Mouse (Mus musculus) ovary, postnatal 14 days (tissue): ENCODE data around the gene Gm11985.

Source experiments
- DNase-seq: peaks from one replicate; pipeline ENCODE4 v3.0.0; 2022; ENCODE audit warnings: low spot score

The Gm11985 gene

DNA sequence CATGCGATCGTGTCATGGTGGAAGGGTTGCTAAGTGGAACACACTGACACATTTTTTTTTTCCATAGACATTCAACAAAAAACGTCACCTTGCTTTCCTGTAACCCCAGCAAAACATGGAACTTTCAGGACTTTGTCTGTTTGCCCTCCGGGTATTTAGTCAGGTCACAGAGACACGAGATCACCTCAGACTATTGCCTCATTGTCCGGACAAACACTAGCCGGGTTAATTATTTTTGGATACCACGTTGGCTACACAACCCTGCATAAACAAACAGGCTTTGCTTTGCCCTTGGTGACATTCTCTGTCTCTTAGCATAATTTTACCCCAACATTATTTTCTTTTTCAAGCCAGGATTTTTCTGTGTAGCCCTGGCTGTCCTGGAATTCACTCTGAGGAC lies 35.3 kb downstream of the Gm11985 start:
- no peak for DNase-seq

DNA sequence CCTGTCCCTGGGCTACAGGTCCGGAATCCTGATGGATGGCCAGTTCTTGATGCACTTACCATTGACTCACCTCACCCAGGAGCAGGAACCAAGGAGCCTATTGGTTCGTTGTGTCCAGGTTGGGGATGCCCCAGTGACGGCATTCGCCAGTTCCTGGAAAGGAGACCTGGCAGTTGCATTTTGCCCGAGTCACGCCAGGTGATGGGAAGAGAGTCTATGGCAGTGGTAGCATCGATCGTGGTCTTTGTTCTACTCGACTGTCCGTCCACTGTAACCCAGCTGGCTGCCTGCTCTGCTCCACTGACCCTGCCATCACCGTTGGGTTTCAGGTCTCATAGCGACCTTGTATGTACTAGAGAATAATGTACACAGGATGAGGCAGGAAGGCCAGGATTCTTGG lies 36.0 kb downstream of the Gm11985 start:
- no peak for DNase-seq

DNA sequence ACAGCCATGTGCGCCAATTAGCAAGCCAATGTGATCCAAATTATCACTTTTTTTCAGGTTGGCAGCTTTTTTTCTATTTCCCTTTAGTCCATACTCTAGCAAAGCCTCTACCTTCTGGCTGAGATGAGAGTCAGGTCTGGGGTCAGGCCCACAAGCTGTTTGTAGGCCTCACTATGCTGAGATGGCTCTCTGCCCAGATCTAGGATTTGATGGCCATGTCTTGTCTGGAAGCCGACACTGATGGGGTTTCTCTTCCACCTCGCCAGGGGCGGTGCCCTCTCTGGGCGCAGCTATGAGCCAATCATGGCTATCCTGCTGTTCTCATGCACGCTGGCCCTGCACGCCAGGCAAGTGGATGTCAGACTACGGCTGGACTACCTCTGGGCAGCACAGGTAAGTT lies 37.9 kb downstream of the Gm11985 start:
- DNase-seq: no peak

DNA sequence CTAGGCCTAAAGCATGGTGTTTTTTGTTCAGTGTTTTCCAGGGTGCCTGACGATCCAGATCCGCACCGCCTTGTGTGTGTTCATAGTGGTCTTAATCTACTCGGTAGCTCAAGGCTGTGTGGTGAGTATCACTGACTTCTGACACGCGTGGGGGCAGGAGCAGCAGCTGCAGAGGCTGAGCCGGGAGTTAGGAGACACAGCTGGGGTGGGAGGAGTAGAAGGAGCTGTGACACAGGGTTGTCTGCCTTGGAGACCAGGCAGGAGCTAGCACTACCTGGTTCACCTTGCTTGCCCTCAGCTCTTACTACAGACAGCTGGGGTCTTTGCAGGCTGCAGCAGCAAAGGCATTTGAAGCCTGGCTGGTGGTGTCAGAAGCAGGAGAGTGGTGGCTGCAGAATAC lies 38.9 kb downstream of the Gm11985 start:
- no peak for DNase-seq

DNA sequence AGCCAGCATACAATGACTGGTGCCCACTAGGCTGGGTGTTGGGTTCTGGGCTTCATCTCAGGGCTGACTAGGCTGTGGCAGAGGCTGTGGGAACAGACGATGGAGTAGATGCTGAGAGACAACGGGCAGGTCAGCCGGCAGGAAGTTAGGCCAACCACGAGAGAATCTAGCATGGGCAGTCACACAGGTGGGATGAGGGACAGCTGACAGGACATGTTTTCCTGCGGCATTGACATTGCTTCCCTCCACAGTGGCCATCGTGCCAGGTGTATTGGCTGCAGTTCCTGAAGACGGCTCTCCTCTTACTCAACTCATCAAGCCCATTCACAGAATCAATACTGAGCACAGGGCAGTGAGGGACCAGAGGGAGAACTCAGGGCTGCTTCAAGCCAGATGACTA lies 40.4 kb downstream of the Gm11985 start:
- DNase-seq: no peak

DNA sequence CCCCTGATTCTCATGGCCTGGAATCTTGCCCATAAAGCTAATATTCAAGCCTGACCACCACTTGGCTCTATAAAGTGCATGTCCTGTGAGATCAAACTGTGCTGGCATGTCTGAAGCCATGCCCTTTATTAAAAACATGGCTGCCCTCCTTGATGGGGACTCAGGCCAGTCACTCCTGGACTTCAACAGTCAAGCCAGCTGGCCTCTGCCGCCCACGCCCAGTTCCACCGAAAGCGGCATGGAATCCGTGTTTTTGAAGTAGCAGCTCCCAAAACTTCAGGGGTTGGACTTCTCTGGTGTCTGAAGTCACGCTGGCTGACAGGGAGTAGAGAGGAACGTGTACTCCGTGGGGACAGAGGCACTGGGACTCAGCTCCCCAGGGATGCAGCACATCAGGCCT lies 40.8 kb downstream of the Gm11985 start:
- no peak for DNase-seq

DNA sequence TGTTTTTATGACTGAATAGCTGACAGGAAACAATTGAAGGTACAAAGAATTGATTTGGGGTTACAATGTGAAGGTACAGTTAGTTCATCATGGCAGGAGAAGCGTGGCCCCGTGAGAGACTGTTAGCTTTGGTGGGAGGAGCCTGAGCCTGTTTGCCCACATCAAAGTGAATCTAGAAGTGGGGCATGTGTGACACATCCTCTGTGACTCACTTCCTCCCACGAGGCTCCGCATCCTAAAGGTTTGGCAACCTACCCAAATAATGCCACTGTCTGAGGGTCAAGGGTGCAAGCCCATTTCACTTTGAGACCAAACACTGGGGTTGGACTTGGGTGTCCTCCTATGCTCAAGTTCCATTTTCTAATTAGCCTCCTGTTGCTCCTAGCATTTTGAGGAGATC lies 43.1 kb downstream of the Gm11985 start:
- no peak for DNase-seq

DNA sequence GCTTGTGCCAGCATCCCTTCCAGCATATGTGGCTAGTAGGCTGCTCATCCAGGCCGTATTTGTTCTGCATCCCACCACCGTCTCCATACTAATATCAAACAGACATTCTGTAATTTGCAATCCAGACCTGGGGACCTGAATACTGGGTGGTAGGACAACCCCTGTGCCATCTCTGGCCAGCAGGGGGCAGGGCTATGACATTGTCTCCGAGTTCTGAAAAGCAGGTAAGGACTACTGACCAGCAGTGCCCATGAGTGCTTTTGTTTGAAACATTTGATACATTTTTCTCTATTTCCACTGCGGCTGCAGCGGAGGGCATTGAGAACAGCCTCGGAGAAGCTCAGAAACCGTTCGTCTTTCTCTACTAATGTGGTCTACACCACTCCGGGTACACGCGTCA lies 44.0 kb downstream of the Gm11985 start:
- DNase-seq: peak; percentile 15

DNA sequence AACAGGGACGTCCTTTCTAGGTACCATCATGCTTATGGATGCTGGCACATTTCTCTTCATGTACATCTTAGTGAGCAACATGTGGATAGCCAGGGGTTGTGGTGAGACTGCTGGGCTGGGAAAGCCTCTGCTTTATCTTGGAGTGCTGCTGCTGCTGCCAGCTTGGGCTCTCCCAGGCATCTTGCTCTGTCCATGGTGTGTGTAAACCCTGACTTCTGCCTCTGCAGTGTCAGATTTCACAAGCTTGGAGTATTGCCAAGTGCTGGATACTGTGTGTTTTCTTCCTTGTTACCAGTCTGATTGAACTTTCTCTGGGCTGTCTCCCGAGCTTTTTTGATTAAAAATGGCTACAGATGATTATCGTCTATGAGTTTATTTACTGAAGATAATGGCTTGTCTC lies 45.6 kb downstream of the Gm11985 start:
- DNase-seq: peak; percentile 54

DNA sequence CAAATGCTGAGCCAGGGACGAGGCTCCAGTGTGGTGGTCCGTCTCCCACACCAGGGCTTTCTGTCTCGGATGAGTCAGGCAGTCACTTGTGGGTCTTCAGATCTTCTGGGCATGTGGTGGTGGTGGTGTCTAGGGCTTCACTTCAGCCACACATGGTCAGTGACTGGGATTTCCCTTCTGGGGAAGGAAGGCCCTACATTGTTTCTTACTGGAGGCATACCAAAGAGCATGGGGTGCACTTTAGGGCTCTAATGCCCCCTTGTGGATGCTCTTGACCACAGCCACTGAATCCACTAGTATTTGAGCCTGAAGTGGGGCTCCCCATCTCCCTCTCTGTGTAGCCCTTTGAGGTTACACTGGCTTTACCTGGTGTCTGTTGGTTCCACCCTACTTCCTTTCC lies 47.9 kb downstream of the Gm11985 start:
- no peak for DNase-seq

DNA sequence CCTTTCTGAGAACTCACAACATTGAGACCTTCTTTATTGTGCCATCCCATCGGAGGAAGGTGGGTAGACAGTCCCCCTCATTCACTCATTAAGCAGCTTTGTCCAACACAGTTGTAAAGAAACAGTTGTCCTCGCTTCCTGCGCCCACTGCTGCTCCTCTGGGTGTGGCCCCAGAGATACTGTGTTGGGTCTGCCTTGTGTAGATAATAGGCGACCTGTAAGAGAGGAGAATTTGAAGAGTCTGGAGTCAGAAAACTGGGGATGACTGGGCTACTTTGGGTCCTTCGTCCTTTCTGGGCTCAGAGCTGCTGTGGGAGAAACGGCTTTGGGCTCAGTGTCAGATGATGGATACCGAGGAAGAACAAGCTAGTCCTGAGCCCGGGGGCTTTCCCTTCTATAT lies 50.0 kb downstream of the Gm11985 start:
- DNase-seq: no peak

DNA sequence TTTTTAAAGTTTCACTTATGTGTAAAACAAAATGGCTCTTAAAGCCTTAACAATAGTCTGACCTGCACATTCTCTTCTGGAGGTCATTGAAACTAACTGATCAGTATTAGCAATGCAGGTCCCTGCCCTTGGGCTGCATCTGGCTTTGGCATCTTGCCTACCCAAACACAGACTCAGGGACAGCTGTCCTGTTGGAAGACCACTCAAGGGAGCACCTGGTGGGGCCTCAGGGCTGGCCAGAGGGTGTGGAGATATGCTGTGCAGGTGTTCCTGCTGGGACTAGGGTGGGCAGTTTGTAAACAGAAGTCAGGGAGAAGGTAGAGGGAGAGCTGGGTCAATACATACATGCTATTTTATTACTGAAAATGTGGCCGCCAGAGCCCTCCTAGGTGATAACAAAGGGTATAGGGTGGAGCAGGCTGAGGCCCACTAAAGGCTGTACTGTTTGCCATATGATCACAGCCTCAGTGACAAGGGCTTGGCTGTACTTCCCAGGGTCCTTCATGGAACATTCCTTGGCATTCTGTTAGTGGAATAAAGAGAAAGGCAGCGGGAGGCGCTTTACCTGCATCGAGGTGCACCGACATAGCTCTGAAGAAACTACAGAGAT lies 52.0 kb downstream of the Gm11985 start:
- no peak for DNase-seq

DNA sequence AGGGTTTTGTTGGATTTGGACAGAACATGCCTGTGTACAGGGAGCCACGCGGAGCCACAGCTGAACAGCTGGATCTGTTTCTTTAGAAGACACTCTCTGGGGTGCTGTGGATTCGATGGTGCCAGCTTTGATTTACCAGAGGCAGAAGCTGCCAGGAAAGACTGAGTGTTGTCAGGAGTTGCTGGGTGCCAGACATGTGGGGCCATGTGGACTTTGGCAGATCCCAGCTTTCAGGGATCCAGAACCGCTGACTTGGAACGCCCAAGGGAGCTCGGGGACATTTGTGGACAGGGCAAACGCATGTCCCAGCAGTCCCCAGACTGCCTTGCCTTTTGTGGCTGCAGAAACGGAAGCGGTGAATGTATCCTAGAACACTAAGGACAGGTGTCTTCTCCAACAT lies 52.6 kb downstream of the Gm11985 start:
- no peak for DNase-seq

DNA sequence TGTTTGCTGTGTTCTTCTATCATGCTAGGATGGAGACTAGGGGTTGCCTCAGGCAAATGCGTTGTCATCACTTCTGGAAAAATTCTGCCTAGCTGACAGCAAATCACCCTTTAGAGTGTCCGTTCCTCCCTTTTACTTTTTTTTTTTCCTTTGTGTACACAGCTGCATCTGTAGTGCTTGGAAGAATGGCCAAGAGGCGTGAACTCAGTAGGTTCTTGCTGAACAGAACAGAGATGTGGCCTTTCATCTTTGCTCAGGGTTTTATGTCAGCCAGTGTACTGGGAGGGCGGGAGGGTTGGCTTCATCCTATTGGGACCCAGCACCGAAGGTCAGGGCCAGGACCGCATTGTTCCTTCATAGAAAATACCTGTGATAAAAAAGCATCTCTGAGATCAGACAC lies 53.1 kb downstream of the Gm11985 start:
- no peak for DNase-seq

DNA sequence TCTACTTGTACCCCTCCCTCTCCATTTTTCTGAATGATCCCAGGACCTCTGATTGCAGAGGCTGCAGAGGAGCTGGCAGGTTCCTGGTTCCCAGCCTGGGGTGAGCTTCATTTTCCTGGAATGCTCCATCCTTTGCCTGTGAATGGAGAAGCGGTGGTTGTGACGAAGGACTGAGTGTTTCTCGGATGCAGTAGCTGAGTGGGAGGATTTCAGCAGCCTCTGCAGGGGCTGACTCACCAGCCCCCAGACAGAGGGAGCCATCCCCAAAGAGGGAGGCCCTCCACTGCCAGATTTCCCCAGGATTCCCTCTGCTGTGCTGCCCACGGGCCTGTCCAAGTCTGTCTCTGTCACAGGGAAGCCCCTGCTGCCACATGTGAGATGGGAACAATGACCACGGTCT lies 54.0 kb downstream of the Gm11985 start:
- no peak for DNase-seq

DNA sequence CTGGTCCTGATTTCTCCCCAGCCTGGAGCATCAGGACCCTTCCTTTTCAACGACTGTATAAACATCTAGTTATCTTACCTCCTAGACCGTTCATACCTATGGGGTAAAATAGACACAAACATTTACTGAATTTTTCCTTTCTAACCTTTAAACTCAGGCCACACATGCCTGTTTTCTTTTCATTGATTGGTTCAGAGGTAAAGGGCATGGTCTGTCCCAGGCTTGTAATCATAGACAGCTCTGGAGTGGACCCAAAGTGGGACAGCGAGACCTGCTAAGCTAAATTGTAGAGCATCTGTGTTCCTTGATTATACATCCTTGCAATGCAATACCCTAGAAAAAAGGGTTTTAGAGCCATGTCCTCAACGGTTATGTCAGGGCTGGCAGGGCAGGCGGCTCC lies 54.6 kb downstream of the Gm11985 start:
- DNase-seq: no peak
